Mouse (Mus musculus) macrophage (primary cell): ENCODE data around the gene Barx2. TPM values are rescaled to one million over a fixed set of nuclear protein-coding genes. Genes with fewer than 3 reads are reported as not detected.

Experiments used
- H3K27ac ChIP-seq: fragments of 350-480 bp; formaldehyde crosslinking; 2 replicates; pipeline ENCODE4 v1.9.0; 2021
- H3K36me3 ChIP-seq: fragments of 350-480 bp; formaldehyde crosslinking; 2 replicates; pipeline ENCODE4 v1.9.0; 2021; ENCODE audit errors: inconsistent target
- H3K4me3 ChIP-seq: fragments of 350-480 bp; formaldehyde crosslinking; 2 replicates; pipeline ENCODE4 v1.9.0; 2021; ENCODE audit errors: inconsistent target
- H3K79me2 ChIP-seq: fragments of 350-480 bp; formaldehyde crosslinking; 2 replicates; pipeline ENCODE4 v1.9.0; 2021; ENCODE audit errors: inconsistent target
- WGBS: methylation state at CpG from one replicate; pipeline ENCODE4 v1.1.7; 2026; ENCODE audit warnings: inconsistent platforms; ENCODE audit not compliant: missing documents; 5-methylcytosine and 5-hydroxymethylcytosine counted together
- polyA plus RNA-seq: library from polyadenylated mRNA; stranded (reverse); fragments of 250-400 nt; gene quantifications from 3 replicates; pipeline ENCODE4 v1.2.4, GENCODE M21; 2018; ENCODE audit warnings: inconsistent platforms

Gene Barx2
- polyA plus RNA-seq, 1 experiment from 2014 or later, result not detected

DNA sequence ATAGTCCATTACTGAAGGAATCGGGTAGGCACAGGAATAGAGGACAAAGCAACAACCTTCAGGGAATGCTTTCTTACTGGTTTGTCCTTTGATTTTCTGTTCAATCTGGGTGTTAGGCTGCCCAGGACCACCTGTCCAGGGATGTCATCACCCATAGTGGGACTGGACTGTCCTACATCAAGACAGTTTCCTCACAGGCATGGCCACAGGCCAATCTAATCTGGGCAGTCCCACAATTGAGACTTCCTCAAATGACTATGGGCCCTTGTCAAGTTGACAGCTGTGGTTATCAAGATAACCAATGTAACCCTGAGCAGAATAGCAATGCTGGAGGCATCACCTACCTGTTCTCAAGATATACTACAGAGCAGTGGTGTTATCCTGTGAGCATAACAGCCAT is 110.6 kb downstream of the Barx2 start:
- Histone ChIP-seq H3K4me3 (no peak overlapping the region), H3K36me3 (no peaks in the 10 kb centered on the region), H3K79me2 (no peaks in the 10 kb centered on the region), H3K27ac (no peak overlapping the region)
- WGBS, result 100% methylated on average over 1 of the region's 1 CpGs

Other genes with a start within 250 kb of the Barx2 start
- gene Arhgap32, start 202.7 kb upstream of the Barx2 start, polyA plus RNA-seq, result 0.04 to 0.50 TPM (median 0.31 TPM) in 3 replicates